Mouse (Mus musculus): ENCODE measurements around the gene Tmem170b. TPM values are rescaled to one million over a fixed set of nuclear protein-coding genes. Genes with fewer than 3 reads are reported as not detected.

The Tmem170b gene
- polyA plus RNA-seq (2015; fragmentation: Nextera tagmentation; extraction: Ambion mirVana) = 8.9 and 9.0 TPM in 2 replicates

- Histone ChIP-seq H3K9ac (peak within 1 kb of the TSS; percentile 87), H3K4me1 (peaks cover 11% of the 10 kb centered on the region; the same call in 1 of the 2 replicates), H3K9me3 (no peaks in the 10 kb centered on the region), H3K4me3 (peak within 1 kb of the TSS; percentile 75), H3K27me3 (no peaks in the 10 kb centered on the region), H3K27ac (peak within 1 kb of the TSS; percentile 87), H3K36me3 (no peaks in the 10 kb centered on the region), H3K4me2 (peak within 1 kb of the TSS; percentile 77)
- under 1% methylated on average over 58 of the region's 87 CpGs for WGBS
- ATAC-seq (ENCODE audit: insufficient number of reproducible peaks, insufficient read depth, low FRiP score, low TSS enrichment, low read depth) = peak; percentile 99
Observed at GRCm38 (mm10) chr13:41605099-41606010, at the start of gene Tmem170b. Gene Tmem170b, plus strand, starts transcription at chr13:41605907.

GRCm38 (mm10) chr13:41561024-41561423 is 44.7 kb upstream of the Tmem170b start:
- Histone ChIP-seq H3K4me2 (no peak overlapping the region), H3K27ac (no peak overlapping the region), H3K4me1 (peaks cover 15% of the 10 kb centered on the region), H3K9me3 (no peaks in the 10 kb centered on the region), H3K4me3 (no peak overlapping the region), H3K27me3 (no peaks in the 10 kb centered on the region), H3K9ac (no peak overlapping the region), H3K36me3 (no peaks in the 10 kb centered on the region)
- ATAC-seq (ENCODE audit: insufficient number of reproducible peaks, insufficient read depth, low FRiP score, low TSS enrichment, low read depth) = no peak
- WGBS = 71% methylated on average over 4 of the region's 4 CpGs

- Histone ChIP-seq H3K4me1 (peaks cover 24% of the 10 kb centered on the region; the same call in 1 of the 2 replicates), H3K9ac (no peak overlapping the region), H3K9me3 (no peaks in the 10 kb centered on the region), H3K27ac (no peak overlapping the region), H3K27me3 (no peaks in the 10 kb centered on the region), H3K4me3 (no peak overlapping the region), H3K4me2 (no peak overlapping the region), H3K36me3 (no peaks in the 10 kb centered on the region)
- WGBS = 30% methylated on average over 3 of the region's 3 CpGs
- no peak for ATAC-seq (ENCODE audit: insufficient number of reproducible peaks, insufficient read depth, low FRiP score, low TSS enrichment, low read depth)
Observed at GRCm38 (mm10) chr13:41568421-41568820, 37.3 kb upstream of the Tmem170b start.

GRCm38 (mm10) chr13:41568926-41569325 is 36.8 kb upstream of the Tmem170b start:
- H3K4me1 ChIP-seq = peaks cover 24% of the 10 kb centered on the region; the same call in 1 of the 2 replicates
- H3K4me3 ChIP-seq = no peak overlapping the region
- no peak for ATAC-seq (ENCODE audit: insufficient number of reproducible peaks, insufficient read depth, low FRiP score, low TSS enrichment, low read depth)
- no peaks in the 10 kb centered on the region for H3K9me3 ChIP-seq
- WGBS = 72% methylated on average over 8 of the region's 8 CpGs
- no peaks in the 10 kb centered on the region for H3K27me3 ChIP-seq
- H3K36me3 ChIP-seq = no peaks in the 10 kb centered on the region
- no peak overlapping the region for H3K27ac ChIP-seq
- H3K4me2 ChIP-seq = no peak overlapping the region
- no peak overlapping the region for H3K9ac ChIP-seq

GRCm38 (mm10) chr13:41569776-41570175 is 35.9 kb upstream of the Tmem170b start:
- no peak overlapping the region for H3K4me3 ChIP-seq
- ATAC-seq (ENCODE audit: insufficient number of reproducible peaks, insufficient read depth, low FRiP score, low TSS enrichment, low read depth) = no peak
- H3K27ac ChIP-seq = no peak overlapping the region
- no peaks in the 10 kb centered on the region for H3K27me3 ChIP-seq
- no peaks in the 10 kb centered on the region for H3K9me3 ChIP-seq
- 83% methylated on average over 3 of the region's 3 CpGs for WGBS
- no peak overlapping the region for H3K4me2 ChIP-seq
- H3K4me1 ChIP-seq = peaks cover 21% of the 10 kb centered on the region; the same call in 1 of the 2 replicates
- H3K9ac ChIP-seq = no peak overlapping the region
- H3K36me3 ChIP-seq = no peaks in the 10 kb centered on the region

- no peaks in the 10 kb centered on the region for H3K9me3 ChIP-seq
- peak overlapping the region; percentile 27 for H3K4me2 ChIP-seq
- peak overlapping the region; percentile 16; the same call in 1 of the 2 replicates for H3K27ac ChIP-seq
- H3K4me3 ChIP-seq = no peak overlapping the region
- no peak for ATAC-seq (ENCODE audit: insufficient number of reproducible peaks, insufficient read depth, low FRiP score, low TSS enrichment, low read depth)
- no peak overlapping the region for H3K9ac ChIP-seq
- H3K36me3 ChIP-seq = no peaks in the 10 kb centered on the region
- WGBS = 28% methylated on average over 13 of the region's 13 CpGs
- peaks cover 17% of the 10 kb centered on the region; the same call in 1 of the 2 replicates for H3K4me1 ChIP-seq
- H3K27me3 ChIP-seq = no peaks in the 10 kb centered on the region
Observed at GRCm38 (mm10) chr13:41571368-41572350, 34.0 kb upstream of the Tmem170b start.

GRCm38 (mm10) chr13:41572351-41572735 is 33.4 kb upstream of the Tmem170b start:
- Histone ChIP-seq H3K36me3 (no peaks in the 10 kb centered on the region), H3K27ac (no peak overlapping the region), H3K4me1 (peaks cover 17% of the 10 kb centered on the region; the same call in 1 of the 2 replicates), H3K27me3 (no peaks in the 10 kb centered on the region), H3K4me3 (no peak overlapping the region), H3K9ac (no peak overlapping the region), H3K4me2 (no peak overlapping the region), H3K9me3 (no peaks in the 10 kb centered on the region)
- 48% methylated on average over 4 of the region's 4 CpGs for WGBS
- ATAC-seq (ENCODE audit: insufficient number of reproducible peaks, insufficient read depth, low FRiP score, low TSS enrichment, low read depth) = no peak

GRCm38 (mm10) chr13:41573126-41573846 is 32.4 kb upstream of the Tmem170b start:
- Histone ChIP-seq H3K9ac (no peak overlapping the region), H3K27me3 (no peaks in the 10 kb centered on the region), H3K9me3 (no peaks in the 10 kb centered on the region), H3K4me1 (peaks cover 14% of the 10 kb centered on the region; the same call in 1 of the 2 replicates), H3K27ac (no peak overlapping the region), H3K4me3 (no peak overlapping the region), H3K4me2 (no peak overlapping the region), H3K36me3 (no peaks in the 10 kb centered on the region)
- no peak for ATAC-seq (ENCODE audit: insufficient number of reproducible peaks, insufficient read depth, low FRiP score, low TSS enrichment, low read depth)
- 44% methylated on average over 4 of the region's 4 CpGs for WGBS

- H3K9me3 ChIP-seq = no peaks in the 10 kb centered on the region
- H3K27ac ChIP-seq = no peak overlapping the region
- no peak overlapping the region for H3K4me3 ChIP-seq
- H3K27me3 ChIP-seq = no peaks in the 10 kb centered on the region
- no peaks in the 10 kb centered on the region for H3K4me1 ChIP-seq
- 77% methylated on average over 4 of the region's 4 CpGs for WGBS
- H3K9ac ChIP-seq = no peak overlapping the region
- H3K36me3 ChIP-seq = no peaks in the 10 kb centered on the region
- no peak for ATAC-seq (ENCODE audit: insufficient number of reproducible peaks, insufficient read depth, low FRiP score, low TSS enrichment, low read depth)
- H3K4me2 ChIP-seq = no peak overlapping the region
Observed at GRCm38 (mm10) chr13:41581058-41581457, 24.6 kb upstream of the Tmem170b start.

GRCm38 (mm10) chr13:41583666-41584357 is 21.9 kb upstream of the Tmem170b start:
- Histone ChIP-seq H3K9me3 (no peaks in the 10 kb centered on the region), H3K4me2 (no peak overlapping the region), H3K9ac (no peak overlapping the region), H3K36me3 (no peaks in the 10 kb centered on the region), H3K4me1 (no peaks in the 10 kb centered on the region), H3K27me3 (no peaks in the 10 kb centered on the region), H3K27ac (no peak overlapping the region), H3K4me3 (no peak overlapping the region)
- no peak for ATAC-seq (ENCODE audit: insufficient number of reproducible peaks, insufficient read depth, low FRiP score, low TSS enrichment, low read depth)
- 75% methylated on average over 7 of the region's 7 CpGs for WGBS

Data from embryonic facial prominence, embryonic 13.5 days (tissue).